Mouse (Mus musculus): Measurements from ENCODE around the gene B4galnt1. TPM values are rescaled to one million over a fixed set of nuclear protein-coding genes. Genes with fewer than 3 reads are reported as not detected.
"Not testable (repeated sequence)": the region's sequence is repeated elsewhere in the genome, so short reads cannot be mapped to it uniquely, and the experiment has no call there.

The B4galnt1 gene
- polyA plus RNA-seq, 1 experiment from 2014 or later: 9.3 TPM

DNA sequence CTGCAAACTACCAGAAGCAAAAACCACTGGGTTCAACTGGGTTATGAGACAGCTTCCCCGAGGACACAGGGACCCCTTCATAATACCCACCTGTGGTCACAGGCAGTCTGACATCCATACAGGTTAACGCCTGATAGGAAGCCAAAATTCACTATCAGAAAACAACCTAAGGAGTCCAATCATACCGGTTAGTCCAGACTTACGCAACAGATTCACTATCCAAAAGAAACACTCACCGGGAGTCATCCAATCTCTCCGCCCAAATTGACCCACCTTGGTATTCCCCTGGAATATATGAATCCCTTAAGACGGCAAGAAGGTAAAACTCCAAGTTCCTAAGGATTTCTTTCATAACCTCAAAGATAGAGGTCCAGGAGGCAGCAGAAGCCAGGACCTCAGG, 20.5 kb upstream of the B4galnt1 start:
- 65% methylated on average over 7 of the region's 7 CpGs for WGBS (ENCODE audit: insufficient replicate concordance)
- ATAC-seq (ENCODE audit: low read depth): no peak

GRCm38 (mm10) chr10:127145303-127145702, 19.7 kb upstream of the B4galnt1 start:
- DNase-seq (no peak), ATAC-seq (ENCODE audit: low read depth) (no peak)
- H3K27me3 ChIP-seq: no peaks in the 10 kb centered on the region
- WGBS (ENCODE audit: insufficient replicate concordance): 70% methylated on average over 4 of the region's 5 CpGs
- no peaks in the 10 kb centered on the region for H3K36me3 ChIP-seq
- no peak overlapping the region for H3K4me3 ChIP-seq (replicated peaks)
- no peak overlapping the region for H3K4me2 ChIP-seq
- no peak overlapping the region for H3K27ac ChIP-seq
- peaks cover 11% of the 10 kb centered on the region for H3K4me1 ChIP-seq (replicated peaks)
- no peaks in the 10 kb centered on the region for H3K9me3 ChIP-seq (replicated peaks)
- H3K9ac ChIP-seq: no peak overlapping the region

More for the DNA sequence above, 20.5 kb upstream of the B4galnt1 start:
- Histone ChIP-seq H3K9me3 (replicated peaks) (no peaks in the 10 kb centered on the region), H3K4me3 (replicated peaks) (no peak overlapping the region), H3K27ac (no peak overlapping the region), H3K27me3 (no peaks in the 10 kb centered on the region), H3K9ac (no peak overlapping the region), H3K4me2 (no peak overlapping the region), H3K4me1 (replicated peaks) (peaks cover 11% of the 10 kb centered on the region), H3K36me3 (no peaks in the 10 kb centered on the region)
- DNase-seq: no peak

- peaks cover 15% of the 10 kb centered on the region for H3K4me1 ChIP-seq (replicated peaks)
- H3K4me2 ChIP-seq: no peak overlapping the region
- DNase-seq (no peak), ATAC-seq (ENCODE audit: low read depth) (no peak)
- H3K36me3 ChIP-seq: no peaks in the 10 kb centered on the region
- WGBS (ENCODE audit: insufficient replicate concordance): 67% methylated on average over 6 of the region's 6 CpGs
- H3K9me3 ChIP-seq (replicated peaks): no peaks in the 10 kb centered on the region
- no peak overlapping the region for H3K4me3 ChIP-seq (replicated peaks)
- no peak overlapping the region for H3K9ac ChIP-seq
- H3K27me3 ChIP-seq: no peaks in the 10 kb centered on the region
- no peak overlapping the region for H3K27ac ChIP-seq
Observed at GRCm38 (mm10) chr10:127147135-127147534, 17.9 kb upstream of the B4galnt1 start.

DNA sequence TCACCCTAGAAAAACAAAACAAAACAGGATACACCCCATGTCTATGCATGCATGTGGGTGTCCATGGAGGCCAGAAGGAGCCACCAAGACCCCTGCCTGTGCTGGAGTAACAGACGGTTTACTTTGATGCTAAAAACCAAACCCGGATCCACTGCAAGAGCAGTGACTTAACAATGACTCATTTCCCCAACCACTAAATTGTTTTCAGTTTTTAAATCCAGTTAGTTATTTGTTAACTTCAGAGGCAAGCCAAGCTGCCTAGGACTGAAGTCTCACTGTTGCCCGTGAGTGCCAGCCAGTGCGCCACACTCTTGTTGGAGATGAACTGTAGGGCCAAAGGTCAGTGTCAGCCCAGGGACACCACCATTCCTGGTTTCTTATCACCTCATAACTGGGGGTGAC, 14.6 kb upstream of the B4galnt1 start:
- peaks cover 15% of the 10 kb centered on the region for H3K4me1 ChIP-seq (replicated peaks)
- H3K36me3 ChIP-seq: no peaks in the 10 kb centered on the region
- WGBS (ENCODE audit: insufficient replicate concordance): 65% methylated on average over 4 of the region's 4 CpGs
- DNase-seq: no peak
- ATAC-seq (ENCODE audit: low read depth): no peak
- no peak overlapping the region for H3K9ac ChIP-seq
- no peak overlapping the region for H3K27ac ChIP-seq
- H3K4me3 ChIP-seq (replicated peaks): no peak overlapping the region
- H3K27me3 ChIP-seq: no peaks in the 10 kb centered on the region
- no peak overlapping the region for H3K4me2 ChIP-seq
- no peaks in the 10 kb centered on the region for H3K9me3 ChIP-seq (replicated peaks)

DNA sequence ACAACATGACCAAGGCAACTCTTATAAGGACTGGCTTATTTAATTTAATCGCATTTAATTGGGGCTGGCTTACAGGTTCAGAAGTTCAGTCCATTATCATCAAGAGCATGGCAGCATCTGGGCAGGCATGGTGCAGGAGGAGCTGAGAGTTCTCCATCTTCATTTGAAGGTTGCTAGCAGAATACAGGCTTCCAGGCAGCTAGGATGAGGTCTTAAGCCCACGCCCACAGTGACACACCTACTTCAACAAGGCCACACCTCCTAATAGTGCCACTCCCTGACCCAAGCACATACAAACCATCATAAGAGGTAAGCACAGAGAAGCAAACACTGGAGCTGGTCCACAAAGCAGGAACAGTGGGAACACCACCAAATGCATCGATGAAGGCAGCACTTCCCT, 13.8 kb upstream of the B4galnt1 start:
- not testable (repeated sequence) for H3K27me3 ChIP-seq; H3K9ac ChIP-seq; H3K4me2 ChIP-seq; H3K9me3 ChIP-seq (replicated peaks); H3K27ac ChIP-seq; H3K36me3 ChIP-seq; DNase-seq; ATAC-seq (ENCODE audit: low read depth); H3K4me3 ChIP-seq (replicated peaks)
- peaks cover 15% of the 10 kb centered on the region for H3K4me1 ChIP-seq (replicated peaks)
- WGBS (ENCODE audit: insufficient replicate concordance): 66% methylated on average over 3 of the region's 3 CpGs

DNA sequence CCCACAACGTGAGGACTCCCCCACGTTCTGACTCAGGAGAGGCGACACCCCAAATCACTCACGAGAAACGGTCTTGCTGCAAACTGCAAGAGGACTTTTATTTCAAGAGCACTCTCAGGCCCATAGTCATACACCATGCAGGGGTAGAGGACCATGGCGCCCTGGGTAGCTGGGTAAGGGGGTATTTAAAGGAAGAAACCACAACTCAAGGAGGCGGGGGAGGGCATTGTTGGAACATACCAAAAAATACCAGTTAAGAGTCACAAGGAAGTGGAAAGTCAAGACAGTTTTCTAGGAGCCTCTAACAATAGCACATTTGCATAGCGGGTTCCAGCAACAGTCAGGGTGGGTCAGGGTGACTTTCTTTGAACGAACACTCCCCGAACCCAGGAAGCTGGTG, 12.5 kb upstream of the B4galnt1 start:
- H3K27me3 ChIP-seq; H3K9ac ChIP-seq; H3K9me3 ChIP-seq (replicated peaks); H3K36me3 ChIP-seq; H3K4me2 ChIP-seq; H3K4me3 ChIP-seq (replicated peaks); ATAC-seq (ENCODE audit: low read depth); DNase-seq; H3K27ac ChIP-seq: not testable (repeated sequence)
- H3K4me1 ChIP-seq (replicated peaks): peaks cover 13% of the 10 kb centered on the region
- WGBS (ENCODE audit: insufficient replicate concordance): 70% methylated on average over 10 of the region's 10 CpGs

GRCm38 (mm10) chr10:127153323-127153722, 11.7 kb upstream of the B4galnt1 start:
- ATAC-seq (ENCODE audit: low read depth) (no peak), DNase-seq (no peak)
- WGBS (ENCODE audit: insufficient replicate concordance): 84% methylated on average over 7 of the region's 7 CpGs
- H3K4me3 ChIP-seq (replicated peaks): no peak overlapping the region
- no peaks in the 10 kb centered on the region for H3K9me3 ChIP-seq (replicated peaks)
- no peaks in the 10 kb centered on the region for H3K36me3 ChIP-seq
- H3K4me2 ChIP-seq: no peak overlapping the region
- peaks cover 15% of the 10 kb centered on the region for H3K4me1 ChIP-seq (replicated peaks)
- no peak overlapping the region for H3K27ac ChIP-seq
- H3K27me3 ChIP-seq: no peaks in the 10 kb centered on the region
- H3K9ac ChIP-seq: no peak overlapping the region

DNA sequence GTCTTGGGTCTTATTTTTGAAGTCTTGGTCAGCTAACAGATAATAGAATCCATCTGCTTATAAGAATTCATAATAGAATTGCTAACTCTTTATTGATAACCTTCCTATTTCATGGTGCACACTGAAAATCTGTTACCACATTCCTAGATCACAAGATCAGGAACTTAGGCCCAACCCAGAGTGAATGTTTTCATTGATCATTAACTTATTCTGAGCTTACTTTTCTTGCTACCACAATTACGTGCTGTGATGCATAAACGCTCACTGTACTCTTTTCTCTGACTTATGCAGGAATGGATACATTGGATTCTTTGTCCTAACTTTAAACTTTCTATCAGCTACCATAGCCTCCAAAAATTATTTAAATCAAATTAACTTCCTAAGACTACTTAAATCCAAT, 10.8 kb upstream of the B4galnt1 start:
- no peak overlapping the region for H3K4me3 ChIP-seq (replicated peaks)
- H3K9ac ChIP-seq: no peak overlapping the region
- peaks cover 22% of the 10 kb centered on the region for H3K4me1 ChIP-seq (replicated peaks)
- no peak for DNase-seq
- H3K36me3 ChIP-seq: no peaks in the 10 kb centered on the region
- H3K4me2 ChIP-seq: no peak overlapping the region
- H3K9me3 ChIP-seq (replicated peaks): no peaks in the 10 kb centered on the region
- 70% methylated on average over 2 of the region's 2 CpGs for WGBS (ENCODE audit: insufficient replicate concordance)
- no peaks in the 10 kb centered on the region for H3K27me3 ChIP-seq
- ATAC-seq (ENCODE audit: low read depth): no peak
- no peak overlapping the region for H3K27ac ChIP-seq

DNA sequence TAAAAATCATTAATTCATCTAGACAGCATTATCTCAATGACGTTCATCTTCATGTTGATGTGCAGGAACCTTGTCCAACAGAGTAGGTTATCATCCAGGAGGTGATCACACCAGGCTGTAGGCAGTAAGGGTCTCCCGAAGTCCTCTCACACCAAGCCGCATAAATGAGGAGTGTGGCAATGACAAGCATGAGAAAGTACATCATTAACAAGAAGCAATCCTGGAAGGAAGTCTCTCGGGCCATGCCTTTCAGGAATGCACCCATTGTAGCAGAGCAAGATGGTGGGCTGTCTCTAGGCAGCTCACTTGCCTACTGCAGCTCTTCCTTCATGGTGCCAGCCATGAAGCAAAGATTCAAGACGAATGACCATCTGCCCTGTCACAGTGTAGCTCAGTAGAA, 10.4 kb upstream of the B4galnt1 start:
- no peak for ATAC-seq (ENCODE audit: low read depth)
- Histone ChIP-seq H3K4me3 (replicated peaks) (no peak overlapping the region), H3K4me1 (replicated peaks) (peaks cover 22% of the 10 kb centered on the region), H3K27me3 (no peaks in the 10 kb centered on the region), H3K4me2 (no peak overlapping the region), H3K9ac (no peak overlapping the region), H3K9me3 (replicated peaks) (no peaks in the 10 kb centered on the region), H3K36me3 (no peaks in the 10 kb centered on the region), H3K27ac (no peak overlapping the region)
- no peak for DNase-seq
- 70% methylated on average over 5 of the region's 5 CpGs for WGBS (ENCODE audit: insufficient replicate concordance)

GRCm38 (mm10) chr10:127156089-127156488, 8.9 kb upstream of the B4galnt1 start:
- DNase-seq: no peak
- no peak for ATAC-seq (ENCODE audit: low read depth)
- Histone ChIP-seq H3K4me3 (replicated peaks) (no peak overlapping the region), H3K27ac (no peak overlapping the region), H3K4me2 (no peak overlapping the region), H3K9me3 (replicated peaks) (no peaks in the 10 kb centered on the region), H3K36me3 (no peaks in the 10 kb centered on the region), H3K9ac (no peak overlapping the region), H3K27me3 (no peaks in the 10 kb centered on the region), H3K4me1 (replicated peaks) (peaks cover 15% of the 10 kb centered on the region)
- 60% methylated on average over 1 of the region's 1 CpGs for WGBS (ENCODE audit: insufficient replicate concordance)

- Histone ChIP-seq H3K9me3 (replicated peaks) (no peaks in the 10 kb centered on the region), H3K4me3 (replicated peaks) (no peak overlapping the region), H3K4me1 (replicated peaks) (peaks cover 11% of the 10 kb centered on the region), H3K36me3 (no peaks in the 10 kb centered on the region), H3K4me2 (no peak overlapping the region), H3K9ac (no peak overlapping the region), H3K27me3 (no peaks in the 10 kb centered on the region), H3K27ac (no peak overlapping the region)
- ATAC-seq (ENCODE audit: low read depth) (no peak), DNase-seq (no peak)
- WGBS (ENCODE audit: insufficient replicate concordance): 66% methylated on average over 1 of the region's 1 CpGs
Observed at GRCm38 (mm10) chr10:127156511-127156910, 8.5 kb upstream of the B4galnt1 start.

- H3K4me2 ChIP-seq: no peak overlapping the region
- no peaks in the 10 kb centered on the region for H3K36me3 ChIP-seq
- no peak for DNase-seq
- no peak overlapping the region for H3K9ac ChIP-seq
- H3K9me3 ChIP-seq (replicated peaks): no peaks in the 10 kb centered on the region
- peaks cover 9% of the 10 kb centered on the region for H3K4me1 ChIP-seq (replicated peaks)
- ATAC-seq (ENCODE audit: low read depth): no peak
- WGBS (ENCODE audit: insufficient replicate concordance): 42% methylated on average over 3 of the region's 3 CpGs
- no peak overlapping the region for H3K4me3 ChIP-seq (replicated peaks)
- peaks cover 9% of the 10 kb centered on the region; the same call in 1 of the 2 replicates for H3K27me3 ChIP-seq
- H3K27ac ChIP-seq: no peak overlapping the region
Observed at GRCm38 (mm10) chr10:127158471-127158870, 6.6 kb upstream of the B4galnt1 start.
